Mouse (Mus musculus) left cerebral cortex, postnatal 4 days (tissue): ENCODE measurements around the gene Hgf. TPM values are rescaled to one million over a fixed set of nuclear protein-coding genes. Genes with fewer than 3 reads are reported as not detected.

Experiments used
- total RNA-seq, 2 experiments: library from RNA; stranded (reverse); gene quantifications; 2 replicates each; pipeline ENCODE4 v1.2.3; 2021

The Hgf gene
- total RNA-seq, 2 experiments from 2014 or later, result 3.3 to 3.7 TPM

Other genes starting within 250 kb of the Hgf start
- not detected for gene Gm28710, start 238.3 kb downstream of the Hgf start, total RNA-seq